Mouse (Mus musculus) C2C12 (cell line): ENCODE data around the gene Olfr281. TPM values are rescaled to one million over a fixed set of nuclear protein-coding genes. Genes with fewer than 3 reads are reported as not detected.
"Not testable (repeated sequence)": the region's sequence is repeated elsewhere in the genome, so short reads cannot be mapped to it uniquely, and the experiment has no call there.

Experiments
- H3K27me3 ChIP-seq: one replicate; pipeline ENCODE4 v1.6.1; 2011; ENCODE audit not compliant: control insufficient read depth, insufficient read depth, insufficient read length
- H3K36me3 ChIP-seq: one replicate; pipeline ENCODE4 v1.6.1; 2011; ENCODE audit not compliant: control insufficient read depth, insufficient read depth
- H3K4me3 ChIP-seq: one replicate; pipeline ENCODE4 v1.5.1; 2011; ENCODE audit warnings: mild to moderate bottlenecking, control low read depth; ENCODE audit not compliant: poor library complexity, insufficient read depth, severe bottlenecking
- H3K79me2 ChIP-seq: one replicate; pipeline ENCODE4 v1.6.1; 2011; ENCODE audit not compliant: control insufficient read depth, insufficient read depth
- H3K79me3 ChIP-seq: one replicate; pipeline ENCODE4 v1.6.1; 2011; ENCODE audit warnings: low read depth, control low read depth
- H3ac ChIP-seq: one replicate; pipeline ENCODE3; 2011; ENCODE audit warnings: low read depth; ENCODE audit not compliant: control insufficient read depth, insufficient read length
- CEBPB ChIP-seq: IDR thresholded peaks from one replicate; pipeline ENCODE4 v1.6.1; 2011; ENCODE audit warnings: low read depth, mild to moderate bottlenecking, control low read depth, moderate library complexity
- CTCF ChIP-seq: IDR thresholded peaks from one replicate; pipeline ENCODE4 v1.5.1; 2011; ENCODE audit not compliant: control insufficient read depth, insufficient read depth, insufficient read length
- FOSL1 ChIP-seq: IDR thresholded peaks from one replicate; pipeline ENCODE4 v1.8.0; 2011; ENCODE audit warnings: mild to moderate bottlenecking, low read length; ENCODE audit not compliant: poor library complexity, insufficient read depth, severe bottlenecking
- MAX ChIP-seq: IDR thresholded peaks from one replicate; pipeline ENCODE4 v1.6.1; 2011; ENCODE audit warnings: mild to moderate bottlenecking, control low read depth
- MYOD1 ChIP-seq: IDR thresholded peaks from one replicate; pipeline ENCODE4 v1.6.1; 2011; ENCODE audit warnings: low read depth; ENCODE audit not compliant: control insufficient read depth, insufficient read length
- MYOG ChIP-seq: IDR thresholded peaks from one replicate; pipeline ENCODE4 v1.6.1; 2011; ENCODE audit not compliant: control insufficient read depth, insufficient read length; ENCODE audit errors: extremely low read depth
- USF1 ChIP-seq: IDR thresholded peaks from one replicate; pipeline ENCODE4 v1.6.1; 2011; ENCODE audit warnings: low read depth, mild to moderate bottlenecking, control low read depth, moderate library complexity
- polyA plus RNA-seq: library from polyadenylated mRNA; unstranded; fragments of >200 nt; fragmentation: generic; extraction: Trizol; gene quantifications from one replicate; pipeline ENCODE4 v1.2.1, GENCODE M21; 2012; ENCODE audit warnings: missing spikeins

Olfr281 gene
- polyA plus RNA-seq, 1 experiment, result not detected

- Histone ChIP-seq H3K79me3 (no peaks in the 10 kb centered on the region), H3K27me3 (peaks cover 37% of the 10 kb centered on the region), H3K36me3 (no peaks in the 10 kb centered on the region), H3K79me2 (no peaks in the 10 kb centered on the region), H3ac (no peak overlapping the region), H3K4me3 (no peak overlapping the region)
- TF ChIP-seq MYOG, result no peak
- no peak for TF ChIP-seq MAX
- TF ChIP-seq CEBPB, result no peak
- TF ChIP-seq USF1, result no peak
- no peak for TF ChIP-seq FOSL1
- TF ChIP-seq MYOD1, result no peak
- no peak for TF ChIP-seq CTCF
Observed at GRCm38 (mm10) chr15:98418096-98418495, 34.3 kb upstream of the Olfr281 start.

- Histone ChIP-seq H3ac (no peak overlapping the region), H3K79me2 (no peaks in the 10 kb centered on the region), H3K27me3 (peaks cover 25% of the 10 kb centered on the region), H3K79me3 (no peaks in the 10 kb centered on the region), H3K36me3 (no peaks in the 10 kb centered on the region), H3K4me3 (no peak overlapping the region)
- TF ChIP-seq CTCF (no peak), CEBPB (no peak), MYOG (no peak), USF1 (no peak), FOSL1 (no peak), MAX (no peak), MYOD1 (no peak)
Observed at GRCm38 (mm10) chr15:98420897-98421296, 31.5 kb upstream of the Olfr281 start.

- Histone ChIP-seq H3K79me2 (no peaks in the 10 kb centered on the region), H3ac (no peak overlapping the region), H3K4me3 (no peak overlapping the region), H3K27me3 (peaks cover 34% of the 10 kb centered on the region), H3K79me3 (no peaks in the 10 kb centered on the region), H3K36me3 (no peaks in the 10 kb centered on the region)
- TF ChIP-seq MYOG, result no peak
Observed at GRCm38 (mm10) chr15:98424326-98424725, 28.1 kb upstream of the Olfr281 start.

GRCm38 (mm10) chr15:98424753-98425152, 27.6 kb upstream of the Olfr281 start:
- Histone ChIP-seq H3K4me3 (no peak overlapping the region), H3K36me3 (no peaks in the 10 kb centered on the region), H3K79me3 (no peaks in the 10 kb centered on the region), H3ac (no peak overlapping the region), H3K27me3 (peaks cover 32% of the 10 kb centered on the region), H3K79me2 (no peaks in the 10 kb centered on the region)
- TF ChIP-seq FOSL1, result no peak
- no peak for TF ChIP-seq MAX
- TF ChIP-seq CTCF, result no peak
- no peak for TF ChIP-seq MYOG
- no peak for TF ChIP-seq CEBPB
- no peak for TF ChIP-seq MYOD1
- TF ChIP-seq USF1, result no peak

GRCm38 (mm10) chr15:98425188-98425587, 27.2 kb upstream of the Olfr281 start:
- H3K79me3 ChIP-seq, result no peaks in the 10 kb centered on the region
- H3ac ChIP-seq, result no peak overlapping the region
- no peaks in the 10 kb centered on the region for H3K36me3 ChIP-seq
- H3K27me3 ChIP-seq, result peaks cover 31% of the 10 kb centered on the region
- no peak overlapping the region for H3K4me3 ChIP-seq
- no peak for TF ChIP-seq MYOG
- TF ChIP-seq MYOD1, result no peak
- TF ChIP-seq CTCF, result no peak
- no peak for TF ChIP-seq CEBPB
- no peak for TF ChIP-seq FOSL1
- no peak for TF ChIP-seq MAX
- no peak for TF ChIP-seq USF1
- no peaks in the 10 kb centered on the region for H3K79me2 ChIP-seq

GRCm38 (mm10) chr15:98430925-98431324, 21.5 kb upstream of the Olfr281 start, which contains the start of gene Olfr282:
TSS of gene Olfr282 (plus strand) at chr15:98431225.
- H3K4me3 ChIP-seq, H3K36me3 ChIP-seq, H3ac ChIP-seq, H3K79me2 ChIP-seq, H3K79me3 ChIP-seq: not testable (repeated sequence)
- peaks cover 23% of the 10 kb centered on the region for H3K27me3 ChIP-seq

GRCm38 (mm10) chr15:98444561-98444960, 7.8 kb upstream of the Olfr281 start:
- Histone ChIP-seq H3K27me3 (peaks cover 3% of the 10 kb centered on the region), H3ac (no peak overlapping the region), H3K36me3 (no peaks in the 10 kb centered on the region), H3K4me3 (no peak overlapping the region), H3K79me3 (no peaks in the 10 kb centered on the region), H3K79me2 (no peaks in the 10 kb centered on the region)
- TF ChIP-seq CEBPB, result no peak
- TF ChIP-seq CTCF, result no peak
- no peak for TF ChIP-seq FOSL1
- no peak for TF ChIP-seq MYOD1
- TF ChIP-seq MAX, result no peak
- no peak for TF ChIP-seq MYOG
